Mouse (Mus musculus) ES-Bruce4 (cell line): ENCODE measurements around the gene Map4.

Experiments
- CTCF ChIP-seq: IDR thresholded peaks from one replicate; pipeline ENCODE4 v1.8.1; 2011; ENCODE audit warnings: low read depth, low read length
- EP300 ChIP-seq: IDR thresholded peaks from 2 replicates; pipeline ENCODE4 v1.6.1; 2011; ENCODE audit warnings: low read depth, low read length; ENCODE audit not compliant: insufficient read depth
- POLR2A ChIP-seq: IDR thresholded peaks from one replicate; pipeline ENCODE4 v1.8.1; 2011; ENCODE audit warnings: low read length; ENCODE audit not compliant: insufficient read depth

- TF ChIP-seq CTCF: no peak
- no peak for TF ChIP-seq POLR2A
- TF ChIP-seq EP300: no peak
These were observed 30.7 kb upstream of the Map4 start for GRCm38 (mm10) chr9:109900604-109901003.
